Mouse (Mus musculus): ENCODE data around the gene Gbf1. TPM values are rescaled to one million over a fixed set of nuclear protein-coding genes. Genes with fewer than 3 reads are reported as not detected.

The Gbf1 gene
- polyA plus RNA-seq, 1 experiment, result 40.8 TPM

- TF ChIP-seq USF1 (IDR thresholded peaks at IDR 0.05; ENCODE audit: low read depth) (no peak), MYOG (IDR thresholded peaks at IDR 0.05; ENCODE audit: control insufficient read depth, extremely low read depth, insufficient read length) (no peak), CTCF (IDR thresholded peaks at IDR 0.05; ENCODE audit: control insufficient read depth, insufficient read depth, insufficient read length) (no peak), FOSL1 (IDR thresholded peaks at IDR 0.05; ENCODE audit: insufficient read depth, low read length, poor library complexity, severe bottlenecking) (no peak), MYOD1 (IDR thresholded peaks at IDR 0.05; ENCODE audit: control insufficient read depth, insufficient read length, low read depth) (no peak), MAX (IDR thresholded peaks at IDR 0.05) (no peak), CEBPB (IDR thresholded peaks at IDR 0.05; ENCODE audit: low read depth) (no peak)
- Histone ChIP-seq H3K4me3 (ENCODE audit: insufficient read depth, poor library complexity, severe bottlenecking) (no peak overlapping the region), H3K27me3 (ENCODE audit: control insufficient read depth, insufficient read depth, insufficient read length) (peaks cover 35% of the 10 kb centered on the region), H3ac (ENCODE audit: control insufficient read depth, insufficient read length, low read depth) (no peak overlapping the region), H3K36me3 (ENCODE audit: control insufficient read depth, insufficient read depth) (no peaks in the 10 kb centered on the region), H3K79me2 (ENCODE audit: control insufficient read depth, insufficient read depth) (no peaks in the 10 kb centered on the region), H3K79me3 (ENCODE audit: low read depth) (no peaks in the 10 kb centered on the region)
Measured at GRCm38 (mm10) chr19:46322996-46323572, 170.8 kb downstream of the Gbf1 start.

GRCm38 (mm10) chr19:46323716-46324115, 171.4 kb downstream of the Gbf1 start:
- no peaks in the 10 kb centered on the region for H3K79me2 ChIP-seq (ENCODE audit: control insufficient read depth, insufficient read depth)
- H3K79me3 ChIP-seq (ENCODE audit: low read depth), result no peaks in the 10 kb centered on the region
- TF ChIP-seq CEBPB (IDR thresholded peaks at IDR 0.05; ENCODE audit: low read depth) (no peak), MYOD1 (IDR thresholded peaks at IDR 0.05; ENCODE audit: control insufficient read depth, insufficient read length, low read depth) (no peak), MAX (IDR thresholded peaks at IDR 0.05) (no peak), MYOG (IDR thresholded peaks at IDR 0.05; ENCODE audit: control insufficient read depth, extremely low read depth, insufficient read length) (no peak), CTCF (IDR thresholded peaks at IDR 0.05; ENCODE audit: control insufficient read depth, insufficient read depth, insufficient read length) (no peak), USF1 (IDR thresholded peaks at IDR 0.05; ENCODE audit: low read depth) (no peak), FOSL1 (IDR thresholded peaks at IDR 0.05; ENCODE audit: insufficient read depth, low read length, poor library complexity, severe bottlenecking) (no peak)
- H3ac ChIP-seq (ENCODE audit: control insufficient read depth, insufficient read length, low read depth), result no peak overlapping the region
- H3K36me3 ChIP-seq (ENCODE audit: control insufficient read depth, insufficient read depth), result no peaks in the 10 kb centered on the region
- no peak overlapping the region for H3K4me3 ChIP-seq (ENCODE audit: insufficient read depth, poor library complexity, severe bottlenecking)
- H3K27me3 ChIP-seq (ENCODE audit: control insufficient read depth, insufficient read depth, insufficient read length), result peaks cover 30% of the 10 kb centered on the region

- Histone ChIP-seq H3K79me3 (ENCODE audit: low read depth) (no peaks in the 10 kb centered on the region), H3K36me3 (ENCODE audit: control insufficient read depth, insufficient read depth) (no peaks in the 10 kb centered on the region), H3K4me3 (ENCODE audit: insufficient read depth, poor library complexity, severe bottlenecking) (no peak overlapping the region), H3K27me3 (ENCODE audit: control insufficient read depth, insufficient read depth, insufficient read length) (peaks cover 30% of the 10 kb centered on the region), H3K79me2 (ENCODE audit: control insufficient read depth, insufficient read depth) (no peaks in the 10 kb centered on the region), H3ac (ENCODE audit: control insufficient read depth, insufficient read length, low read depth) (no peak overlapping the region)
- no peak for TF ChIP-seq MYOG (IDR thresholded peaks at IDR 0.05; ENCODE audit: control insufficient read depth, extremely low read depth, insufficient read length)
- no peak for TF ChIP-seq USF1 (IDR thresholded peaks at IDR 0.05; ENCODE audit: low read depth)
- no peak for TF ChIP-seq MAX (IDR thresholded peaks at IDR 0.05)
- no peak for TF ChIP-seq FOSL1 (IDR thresholded peaks at IDR 0.05; ENCODE audit: insufficient read depth, low read length, poor library complexity, severe bottlenecking)
- TF ChIP-seq MYOD1 (IDR thresholded peaks at IDR 0.05; ENCODE audit: control insufficient read depth, insufficient read length, low read depth), result no peak
- no peak for TF ChIP-seq CEBPB (IDR thresholded peaks at IDR 0.05; ENCODE audit: low read depth)
- TF ChIP-seq CTCF (IDR thresholded peaks at IDR 0.05; ENCODE audit: control insufficient read depth, insufficient read depth, insufficient read length), result no peak
Measured at GRCm38 (mm10) chr19:46324366-46324765, 172.1 kb downstream of the Gbf1 start.

- H3K36me3 ChIP-seq (ENCODE audit: control insufficient read depth, insufficient read depth), result no peaks in the 10 kb centered on the region
- H3K79me3 ChIP-seq (ENCODE audit: low read depth), result no peaks in the 10 kb centered on the region
- peaks cover 26% of the 10 kb centered on the region for H3K27me3 ChIP-seq (ENCODE audit: control insufficient read depth, insufficient read depth, insufficient read length)
- TF ChIP-seq FOSL1 (IDR thresholded peaks at IDR 0.05; ENCODE audit: insufficient read depth, low read length, poor library complexity, severe bottlenecking) (no peak), CTCF (IDR thresholded peaks at IDR 0.05; ENCODE audit: control insufficient read depth, insufficient read depth, insufficient read length) (no peak), MAX (IDR thresholded peaks at IDR 0.05) (no peak), MYOD1 (IDR thresholded peaks at IDR 0.05; ENCODE audit: control insufficient read depth, insufficient read length, low read depth) (no peak), CEBPB (IDR thresholded peaks at IDR 0.05; ENCODE audit: low read depth) (no peak), USF1 (IDR thresholded peaks at IDR 0.05; ENCODE audit: low read depth) (no peak), MYOG (IDR thresholded peaks at IDR 0.05; ENCODE audit: control insufficient read depth, extremely low read depth, insufficient read length) (no peak)
- H3ac ChIP-seq (ENCODE audit: control insufficient read depth, insufficient read length, low read depth), result no peak overlapping the region
- H3K79me2 ChIP-seq (ENCODE audit: control insufficient read depth, insufficient read depth), result no peaks in the 10 kb centered on the region
- H3K4me3 ChIP-seq (ENCODE audit: insufficient read depth, poor library complexity, severe bottlenecking), result no peak overlapping the region
Measured at GRCm38 (mm10) chr19:46324918-46325317, 172.6 kb downstream of the Gbf1 start.

GRCm38 (mm10) chr19:46326019-46326755, 173.9 kb downstream of the Gbf1 start:
- Histone ChIP-seq H3K4me3 (ENCODE audit: insufficient read depth, poor library complexity, severe bottlenecking) (no peak overlapping the region), H3K27me3 (ENCODE audit: control insufficient read depth, insufficient read depth, insufficient read length) (peaks cover 26% of the 10 kb centered on the region)
- TF ChIP-seq MAX (IDR thresholded peaks at IDR 0.05) (no peak), USF1 (IDR thresholded peaks at IDR 0.05; ENCODE audit: low read depth) (no peak)

More at GRCm38 (mm10) chr19:46326019-46326755, 173.9 kb downstream of the Gbf1 start:
- Histone ChIP-seq H3K79me2 (ENCODE audit: control insufficient read depth, insufficient read depth) (no peaks in the 10 kb centered on the region), H3ac (ENCODE audit: control insufficient read depth, insufficient read length, low read depth) (no peak overlapping the region), H3K79me3 (ENCODE audit: low read depth) (no peaks in the 10 kb centered on the region), H3K36me3 (ENCODE audit: control insufficient read depth, insufficient read depth) (no peaks in the 10 kb centered on the region)
